Mouse (Mus musculus): ENCODE measurements at regions not wholly inside any gene's neighbourhood (a gene's known extent, or its start where the extent isn't known, plus 50 kb on each side); places are given as distances from the start of the nearest gene placed in this dataset.

GRCm38 (mm10) chr4:54387460-54387859 lies 557.4 kb upstream of the Zfp462 start:
- Histone ChIP-seq H3K4me1 (ENCODE audit: control insufficient read depth, insufficient read depth, low read length) (no peaks in the 10 kb centered on the region), H3K79me2 (ENCODE audit: control insufficient read depth, insufficient read depth, low read length) (no peaks in the 10 kb centered on the region), H3K27ac (replicated peaks; ENCODE audit: insufficient read depth, low read depth, low read length) (no peak overlapping the region), H3K36me3 (ENCODE audit: control insufficient read depth, insufficient read depth, low read length) (no peaks in the 10 kb centered on the region), H3K9ac (ENCODE audit: low read depth, low read length) (no peak overlapping the region), H3K27me3 (ENCODE audit: control insufficient read depth, insufficient read depth, low read length) (no peaks in the 10 kb centered on the region), H3K4me3 (ENCODE audit: insufficient read depth, low read depth, low read length) (no peak overlapping the region)
- TF ChIP-seq POLR2A (IDR thresholded peaks at IDR 0.05; ENCODE audit: extremely low read depth, insufficient read depth, low read length) (no peak), CTCF (IDR thresholded peaks at IDR 0.05; ENCODE audit: low read depth, low read length) (no peak)
- WGBS, result 53% methylated on average over 6 of the region's 6 CpGs
- no peak for DNase-seq (ENCODE audit: extremely low read depth, low read depth, low spot score)

DNA sequence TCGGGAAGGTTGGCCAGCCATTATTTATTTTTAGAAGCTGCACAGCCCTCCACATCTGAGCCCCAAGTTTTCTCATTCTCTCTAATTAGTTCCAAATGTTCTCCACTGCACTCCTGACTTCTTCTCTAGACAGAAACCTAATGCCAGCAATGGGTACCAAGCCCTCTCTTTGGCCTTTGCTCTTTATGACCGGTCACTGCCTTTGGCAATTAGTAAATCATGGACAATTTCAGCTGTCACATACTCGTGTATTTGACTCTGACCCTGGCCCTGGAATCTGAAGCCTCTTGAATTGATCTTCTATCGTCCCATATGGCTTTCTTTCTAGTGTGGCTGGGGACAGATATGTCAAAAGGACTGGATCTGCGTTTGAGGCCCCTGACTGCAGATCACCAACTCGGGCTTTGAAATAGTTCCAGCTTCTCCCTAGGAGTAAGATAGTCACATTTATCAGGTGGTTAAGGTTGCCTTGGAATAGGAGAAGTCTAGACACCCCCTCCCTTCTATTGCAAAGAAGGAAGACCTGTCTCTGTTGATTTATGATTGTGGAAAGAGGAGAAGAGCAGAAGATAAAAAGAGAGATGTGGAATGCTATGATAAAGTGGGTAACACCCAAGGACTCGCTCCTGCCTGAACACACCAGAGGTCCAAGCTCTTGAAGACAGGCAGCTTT lies 553.2 kb upstream of the Zfp462 start:
- H3K79me2 ChIP-seq (ENCODE audit: control insufficient read depth, insufficient read depth, low read length), result no peaks in the 10 kb centered on the region
- no peak overlapping the region for H3K27ac ChIP-seq (replicated peaks; ENCODE audit: insufficient read depth, low read depth, low read length)

GRCm38 (mm10) chr4:54406151-54406550 lies 538.7 kb upstream of the Zfp462 start:
- Histone ChIP-seq H3K4me3 (ENCODE audit: insufficient read depth, low read depth, low read length) (no peak overlapping the region), H3K79me2 (ENCODE audit: control insufficient read depth, insufficient read depth, low read length) (no peaks in the 10 kb centered on the region), H3K4me1 (ENCODE audit: control insufficient read depth, insufficient read depth, low read length) (no peaks in the 10 kb centered on the region), H3K27me3 (ENCODE audit: control insufficient read depth, insufficient read depth, low read length) (no peaks in the 10 kb centered on the region), H3K9ac (ENCODE audit: low read depth, low read length) (no peak overlapping the region), H3K27ac (replicated peaks; ENCODE audit: insufficient read depth, low read depth, low read length) (no peak overlapping the region), H3K36me3 (ENCODE audit: control insufficient read depth, insufficient read depth, low read length) (no peaks in the 10 kb centered on the region)
- WGBS, result 85% methylated on average over 4 of the region's 4 CpGs
- no peak for TF ChIP-seq CTCF (IDR thresholded peaks at IDR 0.05; ENCODE audit: low read depth, low read length)
- no peak for TF ChIP-seq POLR2A (IDR thresholded peaks at IDR 0.05; ENCODE audit: extremely low read depth, insufficient read depth, low read length)
- DNase-seq (ENCODE audit: extremely low read depth, low read depth, low spot score), result no peak

More for the DNA sequence above, 553.2 kb upstream of the Zfp462 start:
- Histone ChIP-seq H3K4me3 (ENCODE audit: insufficient read depth, low read depth, low read length) (no peak overlapping the region), H3K4me1 (ENCODE audit: control insufficient read depth, insufficient read depth, low read length) (no peaks in the 10 kb centered on the region), H3K9ac (ENCODE audit: low read depth, low read length) (no peak overlapping the region), H3K27me3 (ENCODE audit: control insufficient read depth, insufficient read depth, low read length) (no peaks in the 10 kb centered on the region), H3K36me3 (ENCODE audit: control insufficient read depth, insufficient read depth, low read length) (no peaks in the 10 kb centered on the region)
- 62% methylated on average over 7 of the region's 7 CpGs for WGBS
- no peak for DNase-seq (ENCODE audit: extremely low read depth, low read depth, low spot score)
- TF ChIP-seq POLR2A (IDR thresholded peaks at IDR 0.05; ENCODE audit: extremely low read depth, insufficient read depth, low read length) (no peak), CTCF (IDR thresholded peaks at IDR 0.05; ENCODE audit: low read depth, low read length) (no peak)

- Histone ChIP-seq H3K4me3 (ENCODE audit: insufficient read depth, low read depth, low read length) (no peak overlapping the region), H3K9ac (ENCODE audit: low read depth, low read length) (no peak overlapping the region), H3K27me3 (ENCODE audit: control insufficient read depth, insufficient read depth, low read length) (no peaks in the 10 kb centered on the region), H3K4me1 (ENCODE audit: control insufficient read depth, insufficient read depth, low read length) (no peaks in the 10 kb centered on the region), H3K36me3 (ENCODE audit: control insufficient read depth, insufficient read depth, low read length) (no peaks in the 10 kb centered on the region), H3K79me2 (ENCODE audit: control insufficient read depth, insufficient read depth, low read length) (no peaks in the 10 kb centered on the region), H3K27ac (replicated peaks; ENCODE audit: insufficient read depth, low read depth, low read length) (no peak overlapping the region)
- no peak for TF ChIP-seq CTCF (IDR thresholded peaks at IDR 0.05; ENCODE audit: low read depth, low read length)
- TF ChIP-seq POLR2A (IDR thresholded peaks at IDR 0.05; ENCODE audit: extremely low read depth, insufficient read depth, low read length), result no peak
- 46% methylated on average over 2 of the region's 2 CpGs for WGBS
- no peak for DNase-seq (ENCODE audit: extremely low read depth, low read depth, low spot score)
Measured at GRCm38 (mm10) chr4:54407930-54408329, 536.9 kb upstream of the Zfp462 start.

GRCm38 (mm10) chr4:54430789-54431188 lies 514.1 kb upstream of the Zfp462 start:
- TF ChIP-seq CTCF (IDR thresholded peaks at IDR 0.05; ENCODE audit: low read depth, low read length) (no peak), POLR2A (IDR thresholded peaks at IDR 0.05; ENCODE audit: extremely low read depth, insufficient read depth, low read length) (no peak)
- WGBS, result 52% methylated on average over 3 of the region's 3 CpGs

DNA sequence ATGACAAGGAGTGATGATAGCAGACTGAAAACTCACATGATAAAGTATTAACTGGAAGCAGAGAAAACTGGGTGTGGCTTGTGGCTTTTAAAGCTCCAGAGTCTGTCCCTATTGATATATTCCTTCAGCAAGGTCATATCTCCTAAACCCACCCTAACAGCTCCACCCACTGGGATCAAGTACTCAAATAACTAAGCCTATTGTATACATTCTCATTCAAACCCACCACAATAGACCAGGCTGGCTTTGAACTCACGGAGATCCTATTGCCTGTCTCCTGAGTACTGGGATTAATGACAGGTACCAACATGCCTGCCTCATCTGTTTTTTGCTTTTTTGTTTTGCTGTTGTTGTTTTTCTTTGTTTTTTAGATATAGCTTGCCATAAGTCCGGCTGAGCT lies 484.3 kb upstream of the Zfp462 start:
- Histone ChIP-seq H3K79me2 (ENCODE audit: control insufficient read depth, insufficient read depth, low read length) (no peaks in the 10 kb centered on the region), H3K27ac (replicated peaks; ENCODE audit: insufficient read depth, low read depth, low read length) (no peak overlapping the region), H3K4me3 (ENCODE audit: insufficient read depth, low read depth, low read length) (no peak overlapping the region), H3K36me3 (ENCODE audit: control insufficient read depth, insufficient read depth, low read length) (no peaks in the 10 kb centered on the region), H3K9ac (ENCODE audit: low read depth, low read length) (no peak overlapping the region), H3K4me1 (ENCODE audit: control insufficient read depth, insufficient read depth, low read length) (no peaks in the 10 kb centered on the region), H3K27me3 (ENCODE audit: control insufficient read depth, insufficient read depth, low read length) (no peaks in the 10 kb centered on the region)
- no peak for DNase-seq (ENCODE audit: extremely low read depth, low read depth, low spot score)
- TF ChIP-seq CTCF (IDR thresholded peaks at IDR 0.05; ENCODE audit: low read depth, low read length) (no peak), POLR2A (IDR thresholded peaks at IDR 0.05; ENCODE audit: extremely low read depth, insufficient read depth, low read length) (no peak)
- WGBS, result 65% methylated on average over 2 of the region's 2 CpGs

More at GRCm38 (mm10) chr4:54430789-54431188, 514.1 kb upstream of the Zfp462 start:
- Histone ChIP-seq H3K4me3 (ENCODE audit: insufficient read depth, low read depth, low read length) (no peak overlapping the region), H3K36me3 (ENCODE audit: control insufficient read depth, insufficient read depth, low read length) (no peaks in the 10 kb centered on the region), H3K27ac (replicated peaks; ENCODE audit: insufficient read depth, low read depth, low read length) (no peak overlapping the region), H3K4me1 (ENCODE audit: control insufficient read depth, insufficient read depth, low read length) (no peaks in the 10 kb centered on the region), H3K79me2 (ENCODE audit: control insufficient read depth, insufficient read depth, low read length) (no peaks in the 10 kb centered on the region), H3K9ac (ENCODE audit: low read depth, low read length) (no peak overlapping the region), H3K27me3 (ENCODE audit: control insufficient read depth, insufficient read depth, low read length) (no peaks in the 10 kb centered on the region)
- DNase-seq (ENCODE audit: extremely low read depth, low read depth, low spot score), result no peak

Measured in liver, adult 2 months (tissue).